Mouse (Mus musculus) telencephalon, adult 2 months (tissue): ENCODE data around the gene Zdhhc19.
A peak's percentile ranks its signal among the peaks of the same experiment; 100 is the strongest.

Experiments
- DNase-seq: peaks from one replicate; pipeline ENCODE4 v3.0.0-alpha.2; 2011; ENCODE audit warnings: low read depth, low spot score

Gene Zdhhc19

GRCm38 (mm10) chr16:32608712-32609400 lies 112.8 kb downstream of the Zdhhc19 start, which contains the start of gene Tfrc:
Gene Tfrc, plus strand, starts transcription at chr16:32608920.
- DNase-seq = peak; percentile 95

- peak; percentile 18 for DNase-seq
Observed at GRCm38 (mm10) chr16:32609401-32609779, 113.3 kb downstream of the Zdhhc19 start.

GRCm38 (mm10) chr16:32610460-32611255 lies 114.6 kb downstream of the Zdhhc19 start:
- no peak for DNase-seq
